Mouse (Mus musculus): ENCODE measurements around the gene Rbm20. TPM values are rescaled to one million over a fixed set of nuclear protein-coding genes. Genes with fewer than 3 reads are reported as not detected.
A peak's percentile ranks its signal among the peaks of the same experiment; 100 is the strongest.

The Rbm20 gene
- total RNA-seq, 4 experiments from 2014 or later = 1.8 to 4.0 (median 3.2) TPM

- no peak for DNase-seq (ENCODE audit: low spot score in 2 of 2)
Observed at GRCm38 (mm10) chr19:53809185-53809861, 132.2 kb downstream of the Rbm20 start.

- no peak for DNase-seq (ENCODE audit: low spot score in 2 of 2)
Observed at GRCm38 (mm10) chr19:53810024-53810423, 132.9 kb downstream of the Rbm20 start.

GRCm38 (mm10) chr19:53810584-53810983 is 133.5 kb downstream of the Rbm20 start:
- no peak for DNase-seq (ENCODE audit: low spot score in 2 of 2)

- DNase-seq (ENCODE audit: low spot score in 2 of 2) = no peak
Observed at GRCm38 (mm10) chr19:53813576-53813975, 136.5 kb downstream of the Rbm20 start.

GRCm38 (mm10) chr19:53815714-53816113 is 138.6 kb downstream of the Rbm20 start:
- DNase-seq (ENCODE audit: low spot score in 2 of 2) = no peak

GRCm38 (mm10) chr19:53816242-53816641 is 139.1 kb downstream of the Rbm20 start:
- no peak for DNase-seq (ENCODE audit: low spot score in 2 of 2)

GRCm38 (mm10) chr19:53819299-53819698 is 142.2 kb downstream of the Rbm20 start:
- DNase-seq (ENCODE audit: low spot score in 2 of 2) = no peak

- no peak for DNase-seq (ENCODE audit: low spot score in 2 of 2)
Observed at GRCm38 (mm10) chr19:53821241-53822120, 144.4 kb downstream of the Rbm20 start.

GRCm38 (mm10) chr19:53823847-53824246 is 146.7 kb downstream of the Rbm20 start:
- DNase-seq (ENCODE audit: low spot score in 2 of 2) = no peak

GRCm38 (mm10) chr19:53824872-53825680 is 148.0 kb downstream of the Rbm20 start:
- no peak for DNase-seq (ENCODE audit: low spot score in 2 of 2)

- no peak for DNase-seq (ENCODE audit: low spot score in 2 of 2)
Observed at GRCm38 (mm10) chr19:53829990-53830389, 152.9 kb downstream of the Rbm20 start.

GRCm38 (mm10) chr19:53830407-53831163 is 153.5 kb downstream of the Rbm20 start:
- no peak for DNase-seq (ENCODE audit: low spot score in 2 of 2)

- no peak for DNase-seq (ENCODE audit: low spot score in 2 of 2)
Observed at GRCm38 (mm10) chr19:53831164-53831448, 154.0 kb downstream of the Rbm20 start.

- DNase-seq (ENCODE audit: low spot score in 2 of 2) = no peak
Observed at GRCm38 (mm10) chr19:53832512-53832911, 155.4 kb downstream of the Rbm20 start.

- no peak for DNase-seq (ENCODE audit: low spot score in 2 of 2)
Observed at GRCm38 (mm10) chr19:53833745-53834369, 156.8 kb downstream of the Rbm20 start.

- DNase-seq (ENCODE audit: low spot score in 2 of 2) = no peak
Observed at GRCm38 (mm10) chr19:53836569-53837454, 159.7 kb downstream of the Rbm20 start.

- no peak for DNase-seq (ENCODE audit: low spot score in 2 of 2)
Observed at GRCm38 (mm10) chr19:53838850-53839249, 161.7 kb downstream of the Rbm20 start.

GRCm38 (mm10) chr19:53839837-53840236 is 162.7 kb downstream of the Rbm20 start:
- no peak for DNase-seq (ENCODE audit: low spot score in 2 of 2)

- peak in 1 of 2 experiments; percentile 56 for DNase-seq (ENCODE audit: low spot score in 2 of 2)
Observed at GRCm38 (mm10) chr19:53841915-53842314, 164.8 kb downstream of the Rbm20 start.

- DNase-seq (ENCODE audit: low spot score in 2 of 2) = no peak
Observed at GRCm38 (mm10) chr19:53843972-53844371, 166.9 kb downstream of the Rbm20 start.
